Mouse (Mus musculus) skeletal muscle tissue, adult 2 months (tissue): ENCODE results near the gene 3100002H09Rik.

Experiments
- DNase-seq: peaks from one replicate; pipeline ENCODE4 v3.0.0-alpha.2; 2012; ENCODE audit warnings: low read depth, low spot score

Gene 3100002H09Rik

GRCm38 (mm10) chr4:124615406-124615960 lies 4.9 kb upstream of the 3100002H09Rik start:
- DNase-seq = no peak

- DNase-seq = no peak
Observed at GRCm38 (mm10) chr4:124614189-124614588, 3.6 kb upstream of the 3100002H09Rik start.

GRCm38 (mm10) chr4:124611768-124612167 lies 1.2 kb upstream of the 3100002H09Rik start:
- no peak for DNase-seq

GRCm38 (mm10) chr4:124610066-124610465 lies 537 bp downstream of the 3100002H09Rik start:
- no peak for DNase-seq

- peak; percentile 7 for DNase-seq
Observed at GRCm38 (mm10) chr4:124607166-124607565, 3.4 kb downstream of the 3100002H09Rik start.

GRCm38 (mm10) chr4:124606180-124606579 lies 4.4 kb downstream of the 3100002H09Rik start:
- DNase-seq = no peak

GRCm38 (mm10) chr4:124605255-124605654 lies 5.3 kb downstream of the 3100002H09Rik start:
- no peak for DNase-seq

GRCm38 (mm10) chr4:124603712-124604111 lies 6.9 kb downstream of the 3100002H09Rik start:
- no peak for DNase-seq

- no peak for DNase-seq
Observed at GRCm38 (mm10) chr4:124595929-124596328, 14.7 kb downstream of the 3100002H09Rik start.

- no peak for DNase-seq
Observed at GRCm38 (mm10) chr4:124594933-124595332, 15.7 kb downstream of the 3100002H09Rik start.

- no peak for DNase-seq
Observed at GRCm38 (mm10) chr4:124593691-124594090, 16.9 kb downstream of the 3100002H09Rik start.

GRCm38 (mm10) chr4:124593210-124593609 lies 17.4 kb downstream of the 3100002H09Rik start:
- DNase-seq = no peak

GRCm38 (mm10) chr4:124592241-124592640 lies 18.4 kb downstream of the 3100002H09Rik start:
- DNase-seq = no peak

- no peak for DNase-seq
Observed at GRCm38 (mm10) chr4:124580695-124581094, 29.9 kb downstream of the 3100002H09Rik start.

- DNase-seq = no peak
Observed at GRCm38 (mm10) chr4:124575955-124576445, 34.6 kb downstream of the 3100002H09Rik start.

GRCm38 (mm10) chr4:124575269-124575954 lies 35.2 kb downstream of the 3100002H09Rik start:
- DNase-seq = no peak

- DNase-seq = peak; percentile 23
Observed at GRCm38 (mm10) chr4:124573586-124573985, 37.0 kb downstream of the 3100002H09Rik start.

- DNase-seq = peak; percentile 77
Observed at GRCm38 (mm10) chr4:124570977-124571376, 39.6 kb downstream of the 3100002H09Rik start.

- DNase-seq = no peak
Observed at GRCm38 (mm10) chr4:124569661-124570060, 40.9 kb downstream of the 3100002H09Rik start.

GRCm38 (mm10) chr4:124563371-124563770 lies 47.2 kb downstream of the 3100002H09Rik start:
- no peak for DNase-seq

GRCm38 (mm10) chr4:124562721-124563120 lies 47.9 kb downstream of the 3100002H09Rik start:
- no peak for DNase-seq
